Comparison of ENCODE assay signal across 11 mouse cellular contexts in genomic region chr14:57529086-57529785, GRCm38 (mm10). TPM values are rescaled to one million over a fixed set of nuclear protein-coding genes. Genes with fewer than 3 reads are reported as not detected.
DNase-seq lines count a peak whose midpoint lies in the region; ATAC-seq and TF ChIP-seq lines count a peak whose summit lies in the region.
"Had no signal": no experiment of that assay in that cellular context is flagged by ENCODE, and none has a peak within 500 bp of the region (broad histone marks: within the 10 kb centered on the region; RNA-seq: fewer than 3 reads in every experiment).

No protein-coding gene starts in this region.

- peak; percentile 43 to 57 for DNase-seq in heart, adult 2 months
- peak; percentile 52 to 73 for DNase-seq in left cerebral cortex, adult 8-10 months (ENCODE audit: low spot score in 2 of 2)
- DNase-seq in cerebellum, adult 9-11 months = no peak
- no peak for DNase-seq in urinary bladder, adult 18-20 months (ENCODE audit: low spot score in 2 of 2)
- DNase-seq in adipocyte (ENCODE audit: low spot score) = no peak

- H3K27ac ChIP-seq in heart, adult 2 months = peak overlapping the region; percentile 30; the same call in 1 of the 2 replicates
- no peak overlapping the region for H3K27ac ChIP-seq in heart, embryonic 11.5 days (ENCODE audit: low read depth, low read length)
- H3K27ac ChIP-seq in ES-Bruce4 (ENCODE audit: insufficient read depth, low read length) = peak overlapping the region; percentile 89
- H3K27ac ChIP-seq: embryonic facial prominence, embryonic 12.5 days; hindbrain, embryonic 15.5 days had no signal

- H3K27me3 ChIP-seq in heart, adult 2 months (ENCODE audit: control insufficient read depth, insufficient read depth, low read length) = no peaks in the 10 kb centered on the region
- peaks cover 24% of the 10 kb centered on the region for H3K27me3 ChIP-seq in heart, embryonic 11.5 days (ENCODE audit: control insufficient read depth, insufficient read depth, low read length)
- H3K27me3 ChIP-seq in ES-Bruce4 (ENCODE audit: control insufficient read depth, insufficient read depth, low read length, poor library complexity, severe bottlenecking) = no peaks in the 10 kb centered on the region

- intact Hi-C loops in heart, adult 2 months (cut with DNase I) = no loop called here

- no peaks in the 10 kb centered on the region for H3K79me2 ChIP-seq in heart, adult 2 months (replicated peaks; ENCODE audit: control insufficient read depth, insufficient read depth, low read length)

- no peak overlapping the region for H3K4me2 ChIP-seq in heart, embryonic 11.5 days
- H3K4me2 ChIP-seq: embryonic facial prominence, embryonic 12.5 days; hindbrain, embryonic 15.5 days had no signal

- ATAC-seq in heart, embryonic 11.5 days (replicated peaks; ENCODE audit: insufficient number of reproducible peaks, low FRiP score, low TSS enrichment) = no peak
- peak; percentile 36 for ATAC-seq in common myeloid progenitor, adult 5-6 weeks (replicated peaks; ENCODE audit: low read depth, poor library complexity, severe bottlenecking)

- peaks cover 5% of the 10 kb centered on the region for H3K4me1 ChIP-seq in heart, adult 2 months (ENCODE audit: control insufficient read depth, insufficient read depth, low read length)
- H3K4me1 ChIP-seq in heart, embryonic 11.5 days (ENCODE audit: control insufficient read depth, insufficient read depth, low read length) = no peaks in the 10 kb centered on the region; the same call in 1 of the 2 replicates
- H3K4me1 ChIP-seq in ES-Bruce4 (ENCODE audit: control insufficient read depth, insufficient read depth, low read length) = peaks cover 18% of the 10 kb centered on the region

- H3K36me3 ChIP-seq in heart, adult 2 months (ENCODE audit: control insufficient read depth, insufficient read depth, low read length) = no peaks in the 10 kb centered on the region
- H3K36me3 ChIP-seq in heart, embryonic 11.5 days (ENCODE audit: control insufficient read depth, insufficient read depth, low read length) = no peaks in the 10 kb centered on the region
- H3K36me3 ChIP-seq in ES-Bruce4 (ENCODE audit: control insufficient read depth, insufficient read depth, low read length, poor library complexity, severe bottlenecking) = no peaks in the 10 kb centered on the region
- H3K36me3 ChIP-seq: embryonic facial prominence, embryonic 12.5 days; G1E; hindbrain, embryonic 15.5 days had no signal

- H3K9ac ChIP-seq in heart, adult 2 months (ENCODE audit: low read depth, low read length) = no peak overlapping the region
- no peak overlapping the region for H3K9ac ChIP-seq in heart, embryonic 11.5 days (ENCODE audit: low read depth, low read length)
- H3K9ac ChIP-seq in ES-Bruce4 (ENCODE audit: low read depth, poor library complexity, severe bottlenecking) = no peak overlapping the region
- H3K9ac ChIP-seq: embryonic facial prominence, embryonic 12.5 days; hindbrain, embryonic 15.5 days had no signal

- no peak for TF ChIP-seq CTCF in heart, adult 2 months (IDR thresholded peaks at IDR 0.05)
- no peak for TF ChIP-seq CTCF in ES-Bruce4 (IDR thresholded peaks at IDR 0.05; ENCODE audit: low read depth, low read length)

- TF ChIP-seq EP300 in heart, adult 2 months (IDR thresholded peaks at IDR 0.05; ENCODE audit: insufficient read depth, low read depth, low read length) = 0 out of 2 replicates have a peak, but pooled peaks have one; percentile 60
- peak; percentile 85 for TF ChIP-seq EP300 in ES-Bruce4 (IDR thresholded peaks at IDR 0.05; ENCODE audit: insufficient read depth, low read depth, low read length)

- H3K4me3 ChIP-seq in heart, adult 2 months = no peak overlapping the region
- no peak overlapping the region for H3K4me3 ChIP-seq in heart, embryonic 11.5 days (ENCODE audit: low read depth, low read length)
- no peak overlapping the region for H3K4me3 ChIP-seq in ES-Bruce4 (ENCODE audit: low read depth, low read length)
- H3K4me3 ChIP-seq: embryonic facial prominence, embryonic 12.5 days; hindbrain, embryonic 15.5 days had no signal

- TF ChIP-seq POLR2A in heart, adult 2 months (IDR thresholded peaks at IDR 0.05; ENCODE audit: insufficient read depth, low read depth, low read length) = peak; percentile 23; the same call in 1 of the 2 replicates
- no peak for TF ChIP-seq POLR2A in ES-Bruce4 (IDR thresholded peaks at IDR 0.05; ENCODE audit: insufficient read depth, low read length)

- no peaks in the 10 kb centered on the region for H3K9me3 ChIP-seq in heart, embryonic 11.5 days (replicated peaks; ENCODE audit: control insufficient read depth, low read length)
- no peaks in the 10 kb centered on the region for H3K9me3 ChIP-seq in ES-Bruce4 (replicated peaks; ENCODE audit: control insufficient read depth, insufficient read depth, low read length, poor library complexity, severe bottlenecking)
- H3K9me3 ChIP-seq: embryonic facial prominence, embryonic 12.5 days; G1E; hindbrain, embryonic 15.5 days had no signal

- 27% methylated on average over 10 of the region's 10 CpGs for WGBS in heart, adult 2 months
- WGBS in heart, embryonic 11.5 days (ENCODE audit: insufficient replicate concordance) = 51% methylated on average over 10 of the region's 10 CpGs

RNA-seq across cellular contexts. Expression of gene Il17d, which starts 4.7 kb away (rescaled TPM):
- total RNA-seq in heart, adult 2 months (2021) = 1 to 10 TPM; 2.2 to 3.3 TPM
- 8.0 and 10.1 TPM in 2 replicates for polyA plus RNA-seq in heart, adult 2 months (2012; rRNA removed)
- polyA plus RNA-seq in heart, embryonic 11.5 days (2014; fragmentation: Nextera tagmentation; extraction: Ambion mirVana) = 0.45 and 0.49 TPM in 2 replicates
- polyA plus RNA-seq in ES-Bruce4 (2011; ENCODE audit: insufficient read depth, insufficient read length, low read depth, missing spikeins) = 1.4 and 2.1 TPM in 2 replicates
- total RNA-seq in common myeloid progenitor, adult 5-6 weeks (2017) = not detected in 2 replicates
- 10 to 100 TPM; 12.8 to 14.1 (median 13.8) TPM for total RNA-seq in left cerebral cortex, adult 8-10 months (2022)
- total RNA-seq: G1E had no signal

RNA-seq across cellular contexts. Expression of gene Eef1akmt1, which starts 42.2 kb away (rescaled TPM):
- total RNA-seq in heart, adult 2 months (2021) = 10 to 100 TPM; 32.4 to 34.0 TPM
- 33.8 and 55.6 TPM in 2 replicates for polyA plus RNA-seq in heart, adult 2 months (2012; rRNA removed)
- polyA plus RNA-seq in heart, embryonic 11.5 days (2014; fragmentation: Nextera tagmentation; extraction: Ambion mirVana) = 61.2 and 71.6 TPM in 2 replicates
- polyA plus RNA-seq in ES-Bruce4 (2011; ENCODE audit: insufficient read depth, insufficient read length, low read depth, missing spikeins) = 26.4 and 28.9 TPM in 2 replicates
- total RNA-seq in common myeloid progenitor, adult 5-6 weeks (2017) = 16.7 and 18.1 TPM in 2 replicates
- total RNA-seq in left cerebral cortex, adult 8-10 months (2022) = 10 to 100 TPM; 29.1 to 35.0 (median 29.7) TPM

Comparison
In these comparisons a context has a peak if more than half of its experiments do, and no peak if none do; other contexts are left out.
1. DNase-seq: peak in heart, adult 2 months (2 of 2) and left cerebral cortex, adult 8-10 months (2 of 2); none in cerebellum, adult 9-11 months (single experiment), urinary bladder, adult 18-20 months (0 of 2) and adipocyte (single experiment).